Mouse (Mus musculus) midbrain, embryonic 15.5 days (tissue): Measurements from ENCODE around the gene Ptpn14. TPM values are rescaled to one million over a fixed set of nuclear protein-coding genes. Genes with fewer than 3 reads are reported as not detected.

Experiments used
- ATAC-seq: fragments of 200-750 bp; cut with Nextera tagmentation; replicated peaks from 2 replicates; pipeline ENCODE4 v1.8.0; 2017; ENCODE audit warnings: moderate TSS enrichment
- H3K27ac ChIP-seq: fragments of 300-500 bp; sonication (generic); 2 replicates; pipeline ENCODE4 v1.5.1; 2015; ENCODE audit warnings: mild to moderate bottlenecking, inconsistent platforms
- H3K27me3 ChIP-seq: fragments of 300-500 bp; sonication (generic); replicated peaks from 2 replicates; pipeline ENCODE4 v1.6.1; 2015; ENCODE audit warnings: inconsistent platforms
- H3K36me3 ChIP-seq: fragments of 300-500 bp; sonication (generic); replicated peaks from 2 replicates; pipeline ENCODE4 v1.6.1; 2015; ENCODE audit warnings: inconsistent platforms
- H3K4me1 ChIP-seq: fragments of 300-500 bp; sonication (generic); 2 replicates; pipeline ENCODE4 v1.6.1; 2015; ENCODE audit warnings: inconsistent platforms
- H3K4me2 ChIP-seq: fragments of 300-500 bp; sonication (generic); 2 replicates; pipeline ENCODE4 v1.6.1; 2015; ENCODE audit warnings: inconsistent platforms, mild to moderate bottlenecking, moderate library complexity
- H3K4me3 ChIP-seq: fragments of 300-500 bp; sonication (generic); 2 replicates; pipeline ENCODE4 v1.5.1; 2015; ENCODE audit warnings: mild to moderate bottlenecking, inconsistent platforms
- H3K9ac ChIP-seq: fragments of 300-500 bp; sonication (generic); 2 replicates; pipeline ENCODE4 v1.6.1; 2015; ENCODE audit warnings: mild to moderate bottlenecking, inconsistent platforms
- H3K9me3 ChIP-seq: fragments of 300-500 bp; sonication (generic); 2 replicates; pipeline ENCODE4 v1.6.1; 2016; ENCODE audit warnings: inconsistent platforms
- WGBS: fragments of 180-500 bp; shearing (Covaris S2); methylation state at CpG from one replicate; pipeline ENCODE4 v1.1.7; 2015; ENCODE audit warnings: mixed read lengths; 5-methylcytosine and 5-hydroxymethylcytosine counted together
- polyA plus RNA-seq: library from polyadenylated mRNA; unstranded; fragments of >200 nt; fragmentation: Nextera tagmentation; extraction: Ambion mirVana; gene quantifications from 2 replicates; pipeline ENCODE4 v1.2.1, GENCODE M21; 2015

Ptpn14 gene
- polyA plus RNA-seq, 1 experiment from 2014 or later, result 2.1 TPM

DNA sequence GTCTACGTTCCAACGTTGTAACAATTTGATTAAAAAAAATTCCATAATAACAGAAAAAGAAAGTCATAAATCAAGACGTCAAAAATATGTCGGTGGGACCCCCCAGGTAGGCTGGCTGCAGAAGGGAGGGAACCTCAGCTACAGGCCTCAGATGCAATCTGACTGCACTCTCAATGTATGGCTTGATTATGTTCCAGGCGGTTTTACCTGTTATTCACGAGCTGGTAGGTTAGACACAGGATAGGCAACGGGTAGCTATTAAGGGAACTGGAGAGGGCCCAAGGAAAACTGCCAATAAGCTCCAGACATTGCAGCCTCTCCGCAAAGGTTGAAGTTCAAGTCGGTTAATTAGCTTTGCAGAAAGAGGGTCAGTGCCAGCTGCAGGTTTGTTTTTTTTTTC, 194.7 kb downstream of the Ptpn14 start:
- H3K4me3 ChIP-seq, result peak overlapping the region; percentile 68
- no peaks in the 10 kb centered on the region for H3K36me3 ChIP-seq
- peak; percentile 7; the same call in 1 of the 2 replicates for ATAC-seq
- WGBS, result 20% methylated on average over 9 of the region's 9 CpGs
- peak overlapping the region; percentile 74 for H3K9ac ChIP-seq
- H3K4me2 ChIP-seq, result peak overlapping the region; percentile 77
- peaks cover 24% of the 10 kb centered on the region for H3K4me1 ChIP-seq
- H3K27ac ChIP-seq, result 0 out of 2 replicates have a peak overlapping the region, but pooled peaks have one; percentile 52
- H3K9me3 ChIP-seq, result no peaks in the 10 kb centered on the region
- H3K27me3 ChIP-seq, result no peaks in the 10 kb centered on the region

DNA sequence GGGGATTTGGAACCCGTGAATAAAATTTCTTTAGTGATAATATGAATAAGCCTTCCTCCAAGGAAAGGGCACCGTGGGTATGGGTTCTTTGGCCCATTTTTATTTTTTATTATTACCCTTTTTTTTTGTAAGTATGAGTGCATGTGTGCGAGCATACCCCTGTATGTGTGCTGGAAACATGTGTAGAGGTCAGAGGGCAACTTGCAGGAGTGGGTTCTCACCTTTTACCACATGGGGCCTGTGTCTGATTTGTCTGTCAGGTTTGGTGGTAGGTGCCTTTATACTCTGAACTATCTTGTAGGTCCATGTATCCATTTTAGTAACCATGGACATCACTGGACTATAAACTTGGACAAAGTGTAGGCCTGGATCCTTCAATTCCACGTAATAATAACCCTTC, 195.1 kb downstream of the Ptpn14 start:
- H3K4me1 ChIP-seq, result peaks cover 26% of the 10 kb centered on the region
- no peak overlapping the region for H3K9ac ChIP-seq
- WGBS, result 75% methylated on average over 4 of the region's 4 CpGs
- no peaks in the 10 kb centered on the region for H3K27me3 ChIP-seq
- H3K4me2 ChIP-seq, result peak overlapping the region; percentile 77; the same call in 1 of the 2 replicates
- no peak for ATAC-seq
- no peaks in the 10 kb centered on the region for H3K36me3 ChIP-seq
- no peak overlapping the region for H3K27ac ChIP-seq
- no peaks in the 10 kb centered on the region for H3K9me3 ChIP-seq
- no peak overlapping the region for H3K4me3 ChIP-seq

DNA sequence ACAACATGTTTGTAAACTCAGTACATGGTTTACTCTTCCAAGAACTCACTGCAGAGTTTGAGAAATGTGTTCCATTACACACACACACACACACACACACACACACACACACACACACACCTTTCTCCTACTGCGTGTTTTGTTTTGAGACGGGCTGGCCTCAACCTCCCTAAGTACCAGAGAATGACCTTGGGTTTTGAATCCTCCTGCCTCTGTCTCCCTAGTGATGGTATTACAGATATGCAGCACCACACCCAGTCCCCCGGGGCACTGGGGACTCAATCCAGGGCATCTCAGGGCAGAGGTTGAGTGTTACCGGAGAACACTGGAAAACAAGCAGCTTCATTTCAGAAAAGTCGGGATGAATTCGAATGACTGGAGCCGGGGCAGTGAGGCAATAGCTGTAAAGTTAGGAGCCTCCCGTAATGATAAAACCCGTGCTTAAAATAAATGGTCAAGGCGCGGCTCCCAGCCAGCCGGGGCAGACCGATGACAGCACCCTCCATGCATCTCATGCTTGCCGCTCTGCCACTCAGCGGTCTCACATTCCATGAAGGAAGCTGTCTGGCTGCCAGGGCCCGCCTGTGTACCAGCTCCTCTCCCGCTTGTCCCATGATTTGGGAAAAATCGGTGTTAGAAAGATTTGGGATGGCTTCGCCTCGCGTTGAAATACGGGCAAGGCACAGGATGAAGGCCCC, 196.0 kb downstream of the Ptpn14 start:
- no peak overlapping the region for H3K27ac ChIP-seq
- no peak overlapping the region for H3K4me2 ChIP-seq
- H3K27me3 ChIP-seq, result no peaks in the 10 kb centered on the region
- no peak overlapping the region for H3K9ac ChIP-seq
- H3K4me1 ChIP-seq, result peaks cover 26% of the 10 kb centered on the region
- H3K4me3 ChIP-seq, result no peak overlapping the region
- H3K9me3 ChIP-seq, result no peaks in the 10 kb centered on the region
- no peaks in the 10 kb centered on the region for H3K36me3 ChIP-seq
- ATAC-seq, result no peak
- 66% methylated on average over 22 of the region's 22 CpGs for WGBS

DNA sequence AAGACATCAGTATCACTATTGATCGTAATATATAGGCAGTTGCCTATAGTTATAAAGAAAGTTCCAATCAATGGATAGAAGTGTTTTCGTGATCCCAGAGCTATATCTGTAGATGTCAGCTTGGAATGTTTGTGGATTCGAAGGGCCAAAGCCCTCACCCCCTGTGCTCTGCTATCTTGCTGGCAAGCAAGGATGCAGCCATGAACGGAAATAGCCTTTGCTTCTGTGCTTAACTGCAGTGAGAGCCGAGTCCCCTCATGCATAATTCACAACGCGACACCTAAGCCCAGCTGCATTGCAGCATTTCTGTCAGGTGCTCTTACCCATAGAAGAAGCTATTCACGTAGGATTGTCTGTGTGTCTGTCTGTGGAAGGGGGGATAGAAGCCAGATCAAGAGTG, 198.2 kb downstream of the Ptpn14 start:
- ATAC-seq, result no peak
- no peaks in the 10 kb centered on the region for H3K9me3 ChIP-seq

More for the DNA sequence above, 198.2 kb downstream of the Ptpn14 start:
- no peak overlapping the region for H3K9ac ChIP-seq
- peaks cover 13% of the 10 kb centered on the region for H3K4me1 ChIP-seq
- H3K27me3 ChIP-seq, result no peaks in the 10 kb centered on the region
- WGBS, result 56% methylated on average over 8 of the region's 8 CpGs
- no peak overlapping the region for H3K4me3 ChIP-seq
- no peaks in the 10 kb centered on the region for H3K36me3 ChIP-seq
- H3K4me2 ChIP-seq, result no peak overlapping the region
- no peak overlapping the region for H3K27ac ChIP-seq

Other genes starting within 250 kb of the Ptpn14 start
- gene Cenpf, start 40.2 kb upstream of the Ptpn14 start, polyA plus RNA-seq, result 12.0 and 18.7 TPM in 2 replicates
- 71.3 and 71.8 TPM in 2 replicates for gene Smyd2, start 194.1 kb downstream of the Ptpn14 start, polyA plus RNA-seq